Mouse (Mus musculus) limb, embryonic 11.5 days (tissue): ENCODE results near the gene Bptf. TPM values are rescaled to one million over a fixed set of nuclear protein-coding genes. Genes with fewer than 3 reads are reported as not detected.
"Not testable (repeated sequence)": the region's sequence is repeated elsewhere in the genome, so short reads cannot be mapped to it uniquely, and the experiment has no call there.

ENCODE experiments used
- ATAC-seq: fragments of 200-750 bp; cut with Nextera tagmentation; 2 replicates; pipeline ENCODE4 v1.8.0; 2017; ENCODE audit warnings: low read depth; ENCODE audit not compliant: insufficient number of reproducible peaks, low FRiP score, low TSS enrichment
- DNase-seq: peaks from one replicate; pipeline ENCODE4 v3.0.0-alpha.2; 2015; ENCODE audit warnings: low spot score
- H3K27ac ChIP-seq: fragments of 300-500 bp; sonication (generic); replicated peaks from 2 replicates; pipeline ENCODE4 v1.5.1; 2014; ENCODE audit warnings: low read depth, mild to moderate bottlenecking, low read length
- H3K27me3 ChIP-seq: fragments of 300-500 bp; sonication (generic); 2 replicates; pipeline ENCODE4 v1.6.1; 2014; ENCODE audit warnings: mild to moderate bottlenecking, low read length, mixed read lengths; ENCODE audit not compliant: control insufficient read depth, insufficient read depth
- H3K36me3 ChIP-seq: fragments of 300-500 bp; sonication (generic); 2 replicates; pipeline ENCODE4 v1.6.1; 2014; ENCODE audit warnings: mild to moderate bottlenecking, low read length, moderate library complexity, mixed read lengths; ENCODE audit not compliant: control insufficient read depth, insufficient read depth
- H3K4me1 ChIP-seq: fragments of 300-500 bp; sonication (generic); 2 replicates; pipeline ENCODE4 v1.6.1; 2014; ENCODE audit warnings: low read length, mixed read lengths; ENCODE audit not compliant: control insufficient read depth, insufficient read depth
- H3K4me2 ChIP-seq: fragments of 300-500 bp; sonication (generic); 2 replicates; pipeline ENCODE4 v1.6.1; 2014; ENCODE audit warnings: low read depth, mild to moderate bottlenecking, moderate library complexity; ENCODE audit not compliant: severe bottlenecking
- H3K4me3 ChIP-seq: fragments of 300-500 bp; sonication (generic); 2 replicates; pipeline ENCODE4 v1.5.1; 2014; ENCODE audit warnings: low read depth, low read length
- H3K9ac ChIP-seq: fragments of 300-500 bp; sonication (generic); 2 replicates; pipeline ENCODE4 v1.6.1; 2014; ENCODE audit warnings: mild to moderate bottlenecking, low read length
- H3K9me3 ChIP-seq: fragments of 300-500 bp; sonication (generic); 2 replicates; pipeline ENCODE4 v1.6.1; 2016; ENCODE audit warnings: low read length; ENCODE audit not compliant: control insufficient read depth
- WGBS: fragments of 180-500 bp; shearing (Covaris S2); extraction: QIAGEN DNeasy Blood & Tissue Kit; methylation state at CpG from one replicate; pipeline ENCODE4 v1.1.7; 2014; 5-methylcytosine and 5-hydroxymethylcytosine counted together
- polyA plus RNA-seq: library from polyadenylated mRNA; unstranded; fragments of >200 nt; fragmentation: Nextera tagmentation; extraction: Ambion mirVana; gene quantifications from 2 replicates; pipeline ENCODE4 v1.2.1, GENCODE M21; 2014

Gene Bptf
- polyA plus RNA-seq, 1 experiment from 2014 or later: 44.1 TPM

GRCm38 (mm10) chr11:107130879-107131748, 813 bp downstream of the Bptf start:
- peak overlapping the region; percentile 69 for H3K4me3 ChIP-seq
- no peaks in the 10 kb centered on the region for H3K9me3 ChIP-seq
- no peaks in the 10 kb centered on the region for H3K27me3 ChIP-seq
- ATAC-seq: peak; percentile 60
- H3K4me2 ChIP-seq: peak overlapping the region; percentile 73
- peak overlapping the region; percentile 96 for H3K9ac ChIP-seq
- H3K27ac ChIP-seq: peak overlapping the region; percentile 96
- DNase-seq: peak; percentile 82
- under 1% methylated on average over 54 of the region's 65 CpGs for WGBS
- no peaks in the 10 kb centered on the region for H3K36me3 ChIP-seq
- H3K4me1 ChIP-seq: peaks cover 7% of the 10 kb centered on the region; the same call in 1 of the 2 replicates

- peak overlapping the region; percentile 73 for H3K4me2 ChIP-seq
These were observed 1.6 kb downstream of the Bptf start for GRCm38 (mm10) chr11:107130221-107130788.

GRCm38 (mm10) chr11:107129641-107130040, 2.3 kb downstream of the Bptf start:
- Histone ChIP-seq H3K4me1 (peaks cover 7% of the 10 kb centered on the region; the same call in 1 of the 2 replicates), H3K4me3 (peak overlapping the region; percentile 69), H3K36me3 (no peaks in the 10 kb centered on the region), H3K9me3 (no peaks in the 10 kb centered on the region), H3K27ac (no peak overlapping the region), H3K4me2 (peak overlapping the region; percentile 73), H3K9ac (no peak overlapping the region), H3K27me3 (no peaks in the 10 kb centered on the region)
- ATAC-seq (no peak), DNase-seq (no peak)
- 30% methylated on average over 2 of the region's 2 CpGs for WGBS

More at GRCm38 (mm10) chr11:107130221-107130788, 1.6 kb downstream of the Bptf start:
- Histone ChIP-seq H3K27me3 (no peaks in the 10 kb centered on the region), H3K9ac (peak overlapping the region; percentile 96), H3K9me3 (no peaks in the 10 kb centered on the region), H3K4me1 (peaks cover 7% of the 10 kb centered on the region; the same call in 1 of the 2 replicates), H3K27ac (no peak overlapping the region), H3K4me3 (peak overlapping the region; percentile 69), H3K36me3 (no peaks in the 10 kb centered on the region)
- DNase-seq (peak; percentile 57), ATAC-seq (no peak)
- 2% methylated on average over 18 of the region's 18 CpGs for WGBS

- 67% methylated on average over 1 of the region's 2 CpGs for WGBS
- not testable (repeated sequence) for ATAC-seq, H3K9ac ChIP-seq, H3K4me1 ChIP-seq, H3K4me2 ChIP-seq, H3K27ac ChIP-seq, H3K36me3 ChIP-seq, H3K9me3 ChIP-seq, DNase-seq, H3K27me3 ChIP-seq, H3K4me3 ChIP-seq
These were observed 5.2 kb downstream of the Bptf start for GRCm38 (mm10) chr11:107126716-107127115.

- H3K9me3 ChIP-seq: no peaks in the 10 kb centered on the region
- no peak overlapping the region for H3K4me2 ChIP-seq
- H3K36me3 ChIP-seq: no peaks in the 10 kb centered on the region; the same call in 1 of the 2 replicates
- 96% methylated on average over 4 of the region's 4 CpGs for WGBS
- H3K27ac ChIP-seq: no peak overlapping the region
- no peak overlapping the region for H3K9ac ChIP-seq
- DNase-seq (no peak), ATAC-seq (no peak)
- H3K4me1 ChIP-seq: 0 out of 2 replicates have a peak, but pooled peaks cover 1% of the 10 kb centered on the region
- H3K27me3 ChIP-seq: no peaks in the 10 kb centered on the region
- H3K4me3 ChIP-seq: no peak overlapping the region
These were observed 6.9 kb downstream of the Bptf start for GRCm38 (mm10) chr11:107125011-107125410.

- Histone ChIP-seq H3K27ac (no peak overlapping the region), H3K9ac (no peak overlapping the region), H3K36me3 (no peaks in the 10 kb centered on the region; the same call in 1 of the 2 replicates), H3K27me3 (no peaks in the 10 kb centered on the region), H3K4me3 (no peak overlapping the region), H3K4me2 (no peak overlapping the region), H3K9me3 (no peaks in the 10 kb centered on the region), H3K4me1 (no peaks in the 10 kb centered on the region)
- no peak for DNase-seq
- WGBS: 52% methylated on average over 7 of the region's 7 CpGs
- ATAC-seq: no peak
These were observed 7.6 kb downstream of the Bptf start for GRCm38 (mm10) chr11:107124327-107124731.

GRCm38 (mm10) chr11:107117789-107118188, 14.1 kb downstream of the Bptf start:
- no peak overlapping the region for H3K4me2 ChIP-seq
- no peak overlapping the region for H3K9ac ChIP-seq
- H3K9me3 ChIP-seq: no peaks in the 10 kb centered on the region
- H3K4me3 ChIP-seq: no peak overlapping the region
- no peak overlapping the region for H3K27ac ChIP-seq
- DNase-seq (no peak), ATAC-seq (no peak)
- H3K36me3 ChIP-seq: no peaks in the 10 kb centered on the region
- WGBS: 84% methylated on average over 12 of the region's 12 CpGs
- peaks cover 11% of the 10 kb centered on the region for H3K4me1 ChIP-seq
- no peaks in the 10 kb centered on the region for H3K27me3 ChIP-seq

- no peak for DNase-seq
- no peak overlapping the region for H3K4me2 ChIP-seq
- H3K36me3 ChIP-seq: peaks cover 10% of the 10 kb centered on the region; the same call in 1 of the 2 replicates
- H3K9me3 ChIP-seq: no peaks in the 10 kb centered on the region
- no peak for ATAC-seq
- no peaks in the 10 kb centered on the region for H3K27me3 ChIP-seq
- H3K9ac ChIP-seq: no peak overlapping the region
- 35% methylated on average over 10 of the region's 10 CpGs for WGBS
- peaks cover 11% of the 10 kb centered on the region for H3K4me1 ChIP-seq
- no peak overlapping the region for H3K27ac ChIP-seq
- H3K4me3 ChIP-seq: no peak overlapping the region
These were observed 17.9 kb downstream of the Bptf start for GRCm38 (mm10) chr11:107113881-107114557.
